Mouse (Mus musculus) effector memory CD4-positive, alpha-beta T cell, adult 7 months (primary cell): ENCODE results near the gene Lamp2. TPM values are rescaled to one million over a fixed set of nuclear protein-coding genes. Genes with fewer than 3 reads are reported as not detected.

Source experiments
- polyA plus RNA-seq: library from polyadenylated mRNA; unstranded; fragments of 100-300 nt; shearing (Covaris generic); gene quantifications from one replicate; pipeline ENCODE4 v1.2.1, GENCODE M21; 2017

The Lamp2 gene
- polyA plus RNA-seq: 30.5 TPM

DNA sequence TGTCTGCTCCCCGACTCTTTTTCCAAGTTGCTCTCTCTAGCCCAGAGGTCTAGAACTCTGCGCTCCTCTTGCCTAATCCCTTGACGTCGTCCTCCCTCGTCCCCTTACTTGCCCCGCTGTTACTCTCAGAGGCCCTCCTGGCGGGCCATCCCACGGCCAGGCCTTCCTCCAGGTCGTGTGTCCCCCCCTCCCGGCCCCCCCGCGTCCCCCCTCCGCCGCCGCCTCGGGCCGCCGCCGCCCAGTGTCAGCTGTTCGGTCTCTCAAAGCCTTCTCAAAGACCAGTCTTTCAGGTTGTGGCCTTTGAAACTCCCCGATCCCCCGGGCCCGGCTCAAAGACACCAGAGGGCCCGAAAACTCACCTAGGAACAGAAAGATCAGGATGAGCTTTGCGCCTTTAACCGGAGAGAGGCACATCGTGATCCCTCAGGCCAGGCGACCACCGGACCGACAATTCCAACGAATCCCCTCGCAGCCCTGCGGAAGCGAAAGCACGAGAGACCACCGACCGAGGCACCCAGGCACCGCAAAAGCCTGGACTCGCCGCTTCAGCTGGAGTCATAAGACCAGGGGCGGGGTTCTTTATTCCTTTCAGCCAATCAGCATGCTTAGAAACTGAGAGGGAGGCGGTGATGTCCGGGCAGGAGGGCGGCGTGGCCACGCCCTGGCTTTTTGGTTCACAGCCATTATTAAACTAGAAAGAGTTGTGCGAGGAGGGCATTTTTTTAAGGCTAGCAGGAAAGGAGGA, at the start of gene Lamp2:
Gene Lamp2 (minus strand): TSS at position 565 of the 745 bp plus-strand sequence.

Other genes with a start within 250 kb of the Lamp2 start
- gene Tmem255a, start 204.0 kb downstream of the Lamp2 start, polyA plus RNA-seq: 0.24 TPM
- gene Atp1b4, start 140.3 kb downstream of the Lamp2 start, polyA plus RNA-seq: not detected
- gene Cul4b, start 119.7 kb upstream of the Lamp2 start, polyA plus RNA-seq: 29.3 TPM
- 98.6 TPM for gene Mcts1, start 144.1 kb upstream of the Lamp2 start, polyA plus RNA-seq
- gene C1galt1c1, start 178.6 kb upstream of the Lamp2 start, polyA plus RNA-seq: 29.2 TPM